Mouse (Mus musculus) stomach, embryonic 14.5 days (tissue): ENCODE measurements around the gene Adipoq. TPM values are rescaled to one million over a fixed set of nuclear protein-coding genes. Genes with fewer than 3 reads are reported as not detected.

Source experiments
- ATAC-seq: fragments of 200-750 bp; cut with Nextera tagmentation; 2 replicates; pipeline ENCODE4 v1.8.0; 2017; ENCODE audit warnings: low read depth, moderate TSS enrichment; ENCODE audit not compliant: insufficient number of reproducible peaks, insufficient read depth, low FRiP score
- H3K27ac ChIP-seq: fragments of 300-500 bp; sonication (generic); 2 replicates; pipeline ENCODE4 v1.5.1; 2014; ENCODE audit warnings: mild to moderate bottlenecking, low read length, moderate library complexity, mixed read lengths
- H3K27me3 ChIP-seq: fragments of 300-500 bp; sonication (generic); 2 replicates; pipeline ENCODE4 v1.6.1; 2014; ENCODE audit warnings: low read length, control low read depth, mixed read lengths; ENCODE audit not compliant: control insufficient read depth, insufficient read depth
- H3K36me3 ChIP-seq: fragments of 300-500 bp; sonication (generic); 2 replicates; pipeline ENCODE4 v1.6.1; 2014; ENCODE audit warnings: mild to moderate bottlenecking, control low read depth, low read length, moderate library complexity, mixed read lengths; ENCODE audit not compliant: control insufficient read depth, insufficient read depth
- H3K4me1 ChIP-seq: fragments of 300-500 bp; sonication (generic); 2 replicates; pipeline ENCODE4 v1.6.1; 2014; ENCODE audit warnings: low read length, control low read depth, mixed read lengths; ENCODE audit not compliant: control insufficient read depth, insufficient read depth
- H3K4me2 ChIP-seq: fragments of 300-500 bp; sonication (generic); replicated peaks from 2 replicates; pipeline ENCODE4 v1.6.1; 2014; ENCODE audit warnings: low read depth, low read length, control low read depth
- H3K4me3 ChIP-seq: fragments of 300-500 bp; sonication (generic); 2 replicates; pipeline ENCODE4 v1.5.1; 2014; ENCODE audit warnings: low read depth, low read length, control low read depth
- H3K9ac ChIP-seq: fragments of 300-500 bp; sonication (generic); replicated peaks from 2 replicates; pipeline ENCODE4 v1.6.1; 2014; ENCODE audit warnings: low read depth, mild to moderate bottlenecking, control low read depth, low read length, moderate library complexity, mixed read lengths
- H3K9me3 ChIP-seq: fragments of 300-500 bp; sonication (generic); 2 replicates; pipeline ENCODE4 v1.6.1; 2016; ENCODE audit warnings: low read depth, low read length, control low read depth; ENCODE audit not compliant: control insufficient read depth
- WGBS: fragments of 180-500 bp; shearing (Covaris S2); extraction: QIAGEN DNeasy Blood & Tissue Kit; methylation state at CpG from one replicate; pipeline ENCODE4 v1.1.7; 2014; 5-methylcytosine and 5-hydroxymethylcytosine counted together
- polyA plus RNA-seq: library from polyadenylated mRNA; unstranded; fragments of >200 nt; fragmentation: Nextera tagmentation; extraction: Ambion mirVana; gene quantifications from 2 replicates; pipeline ENCODE4 v1.2.1, GENCODE M21; 2014

Adipoq gene
- polyA plus RNA-seq, 1 experiment from 2014 or later = not detected

GRCm38 (mm10) chr16:23159749-23160148 lies 13.4 kb downstream of the Adipoq start:
- 51% methylated on average over 2 of the region's 2 CpGs for WGBS

GRCm38 (mm10) chr16:23162116-23162515 lies 15.8 kb downstream of the Adipoq start:
- ATAC-seq = no peak
- WGBS = 85% methylated on average over 3 of the region's 3 CpGs

More at GRCm38 (mm10) chr16:23159749-23160148, 13.4 kb downstream of the Adipoq start:
- Histone ChIP-seq H3K27me3 (no peaks in the 10 kb centered on the region), H3K9me3 (no peaks in the 10 kb centered on the region), H3K4me1 (no peaks in the 10 kb centered on the region), H3K27ac (no peak overlapping the region), H3K9ac (no peak overlapping the region), H3K4me2 (no peak overlapping the region), H3K4me3 (no peak overlapping the region), H3K36me3 (no peaks in the 10 kb centered on the region)
- ATAC-seq = no peak

GRCm38 (mm10) chr16:23164443-23164842 lies 18.1 kb downstream of the Adipoq start:
- Histone ChIP-seq H3K27me3 (no peaks in the 10 kb centered on the region), H3K4me1 (no peaks in the 10 kb centered on the region), H3K9ac (no peak overlapping the region), H3K9me3 (no peaks in the 10 kb centered on the region), H3K36me3 (no peaks in the 10 kb centered on the region), H3K4me2 (no peak overlapping the region), H3K4me3 (no peak overlapping the region), H3K27ac (no peak overlapping the region)
- WGBS = 69% methylated on average over 6 of the region's 6 CpGs
- ATAC-seq = no peak

More at GRCm38 (mm10) chr16:23162116-23162515, 15.8 kb downstream of the Adipoq start:
- Histone ChIP-seq H3K4me2 (no peak overlapping the region), H3K9me3 (no peaks in the 10 kb centered on the region), H3K9ac (no peak overlapping the region), H3K36me3 (no peaks in the 10 kb centered on the region), H3K4me3 (no peak overlapping the region), H3K27me3 (no peaks in the 10 kb centered on the region), H3K27ac (no peak overlapping the region), H3K4me1 (no peaks in the 10 kb centered on the region)

DNA sequence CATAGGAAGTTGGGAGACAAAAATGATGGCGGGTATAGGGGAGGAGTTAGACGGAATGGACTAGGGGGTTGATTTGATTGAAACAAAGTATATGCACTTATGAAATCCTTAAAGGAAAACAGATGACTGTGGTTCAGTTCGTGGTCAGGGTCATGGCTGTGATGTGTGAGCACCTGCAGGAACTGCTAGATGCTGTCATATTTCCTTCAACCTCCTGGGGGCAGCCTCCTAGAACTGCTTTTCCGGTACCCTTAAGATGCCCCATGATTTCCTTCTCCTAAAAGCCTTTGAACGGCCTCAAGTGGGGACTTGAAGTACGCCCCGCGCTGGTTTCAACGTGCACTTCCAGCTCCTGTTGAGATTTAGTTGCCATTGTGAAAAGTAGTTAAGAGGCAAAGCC lies 19.1 kb downstream of the Adipoq start:
- Histone ChIP-seq H3K4me2 (no peak overlapping the region), H3K27me3 (no peaks in the 10 kb centered on the region), H3K9ac (no peak overlapping the region), H3K4me1 (no peaks in the 10 kb centered on the region), H3K36me3 (no peaks in the 10 kb centered on the region), H3K9me3 (no peaks in the 10 kb centered on the region), H3K4me3 (no peak overlapping the region), H3K27ac (no peak overlapping the region)
- WGBS = 77% methylated on average over 9 of the region's 9 CpGs
- ATAC-seq = no peak

GRCm38 (mm10) chr16:23166646-23167045 lies 20.3 kb downstream of the Adipoq start:
- WGBS = 97% methylated on average over 1 of the region's 1 CpGs
- H3K27ac ChIP-seq = no peak overlapping the region
- H3K9me3 ChIP-seq = no peaks in the 10 kb centered on the region
- no peaks in the 10 kb centered on the region for H3K36me3 ChIP-seq
- no peaks in the 10 kb centered on the region for H3K27me3 ChIP-seq
- H3K9ac ChIP-seq = no peak overlapping the region
- ATAC-seq = no peak
- no peaks in the 10 kb centered on the region for H3K4me1 ChIP-seq
- no peak overlapping the region for H3K4me2 ChIP-seq
- no peak overlapping the region for H3K4me3 ChIP-seq

GRCm38 (mm10) chr16:23167079-23167478 lies 20.7 kb downstream of the Adipoq start:
- WGBS = 61% methylated on average over 5 of the region's 5 CpGs
- ATAC-seq = no peak

DNA sequence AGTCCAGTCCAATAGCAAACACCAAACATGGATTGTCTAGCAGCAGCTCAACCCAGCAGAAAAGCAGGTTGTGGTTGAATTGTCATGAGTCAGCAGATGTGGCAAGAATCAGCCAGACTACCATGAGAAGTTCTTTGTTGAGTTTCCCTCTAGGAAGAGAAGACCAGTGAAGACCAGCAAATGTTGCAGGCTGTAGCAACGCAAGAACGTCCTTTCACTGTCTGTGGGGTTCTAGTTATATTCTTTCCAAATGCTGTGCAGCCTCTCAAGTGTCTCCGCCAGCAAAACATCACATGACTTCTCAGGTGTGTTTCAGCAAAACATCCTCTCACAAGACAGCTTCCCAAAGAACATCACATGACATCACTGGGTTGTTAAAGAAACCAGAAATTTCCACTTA lies 24.5 kb downstream of the Adipoq start:
- no peak overlapping the region for H3K4me3 ChIP-seq
- 93% methylated on average over 3 of the region's 3 CpGs for WGBS

More at GRCm38 (mm10) chr16:23167079-23167478, 20.7 kb downstream of the Adipoq start:
- no peak overlapping the region for H3K4me2 ChIP-seq
- H3K27me3 ChIP-seq = no peaks in the 10 kb centered on the region
- no peak overlapping the region for H3K27ac ChIP-seq
- no peaks in the 10 kb centered on the region for H3K9me3 ChIP-seq
- H3K4me1 ChIP-seq = no peaks in the 10 kb centered on the region
- H3K4me3 ChIP-seq = no peak overlapping the region
- H3K9ac ChIP-seq = no peak overlapping the region
- no peaks in the 10 kb centered on the region for H3K36me3 ChIP-seq

GRCm38 (mm10) chr16:23173904-23174303 lies 27.6 kb downstream of the Adipoq start:
- 87% methylated on average over 5 of the region's 5 CpGs for WGBS
- H3K27me3 ChIP-seq = no peaks in the 10 kb centered on the region
- no peaks in the 10 kb centered on the region for H3K36me3 ChIP-seq
- no peaks in the 10 kb centered on the region; the same call in 1 of the 2 replicates for H3K9me3 ChIP-seq
- H3K9ac ChIP-seq = no peak overlapping the region
- H3K4me2 ChIP-seq = no peak overlapping the region
- H3K27ac ChIP-seq = no peak overlapping the region
- ATAC-seq = no peak
- no peaks in the 10 kb centered on the region for H3K4me1 ChIP-seq
- no peak overlapping the region for H3K4me3 ChIP-seq

More for the DNA sequence above, 24.5 kb downstream of the Adipoq start:
- Histone ChIP-seq H3K36me3 (no peaks in the 10 kb centered on the region), H3K27me3 (no peaks in the 10 kb centered on the region), H3K9me3 (no peaks in the 10 kb centered on the region; the same call in 1 of the 2 replicates), H3K27ac (no peak overlapping the region), H3K4me1 (no peaks in the 10 kb centered on the region), H3K9ac (no peak overlapping the region), H3K4me2 (no peak overlapping the region)
- no peak for ATAC-seq

DNA sequence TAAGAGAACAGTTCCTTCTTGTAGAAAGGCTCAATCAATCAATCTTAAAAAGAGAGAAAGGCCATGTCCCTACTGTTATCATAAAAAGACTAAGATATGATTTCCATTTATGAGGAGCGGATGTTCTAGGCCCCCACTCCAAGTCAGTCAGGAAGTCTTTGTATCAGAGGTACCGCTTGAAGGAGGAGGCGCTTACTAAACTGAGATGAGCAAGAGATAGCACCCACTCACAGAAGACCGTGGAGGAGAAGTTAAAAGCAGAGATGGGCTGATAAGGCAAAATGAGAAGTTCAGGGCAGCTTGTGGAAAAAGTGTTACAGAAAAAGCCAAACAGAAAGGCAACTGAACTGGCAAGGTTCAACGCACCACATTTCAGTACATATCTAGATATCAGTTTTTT lies 28.5 kb downstream of the Adipoq start:
- H3K9ac ChIP-seq = no peak overlapping the region
- H3K4me1 ChIP-seq = no peaks in the 10 kb centered on the region
- H3K4me3 ChIP-seq = no peak overlapping the region
- no peaks in the 10 kb centered on the region for H3K27me3 ChIP-seq
- H3K27ac ChIP-seq = no peak overlapping the region
- ATAC-seq = no peak
- no peaks in the 10 kb centered on the region; the same call in 1 of the 2 replicates for H3K9me3 ChIP-seq
- H3K36me3 ChIP-seq = no peaks in the 10 kb centered on the region
- 88% methylated on average over 5 of the region's 5 CpGs for WGBS
- no peak overlapping the region for H3K4me2 ChIP-seq
